Mouse (Mus musculus) C2C12 (cell line): ENCODE measurements around the gene Esyt2. TPM values are rescaled to one million over a fixed set of nuclear protein-coding genes. Genes with fewer than 3 reads are reported as not detected.
"Not testable (repeated sequence)": the region's sequence is repeated elsewhere in the genome, so short reads cannot be mapped to it uniquely, and the experiment has no call there.

Experiments used
- H3K27me3 ChIP-seq: one replicate; pipeline ENCODE4 v1.6.1; 2011; ENCODE audit not compliant: control insufficient read depth, insufficient read depth, insufficient read length
- H3K36me3 ChIP-seq: one replicate; pipeline ENCODE4 v1.6.1; 2011; ENCODE audit not compliant: control insufficient read depth, insufficient read depth
- H3K4me3 ChIP-seq: one replicate; pipeline ENCODE4 v1.5.1; 2011; ENCODE audit warnings: mild to moderate bottlenecking, control low read depth; ENCODE audit not compliant: poor library complexity, insufficient read depth, severe bottlenecking
- H3K79me2 ChIP-seq: one replicate; pipeline ENCODE4 v1.6.1; 2011; ENCODE audit not compliant: control insufficient read depth, insufficient read depth
- H3K79me3 ChIP-seq: one replicate; pipeline ENCODE4 v1.6.1; 2011; ENCODE audit warnings: low read depth, control low read depth
- H3ac ChIP-seq: one replicate; pipeline ENCODE3; 2011; ENCODE audit warnings: low read depth; ENCODE audit not compliant: control insufficient read depth, insufficient read length
- CEBPB ChIP-seq: IDR thresholded peaks from one replicate; pipeline ENCODE4 v1.6.1; 2011; ENCODE audit warnings: low read depth, mild to moderate bottlenecking, control low read depth, moderate library complexity
- CTCF ChIP-seq: IDR thresholded peaks from one replicate; pipeline ENCODE4 v1.5.1; 2011; ENCODE audit not compliant: control insufficient read depth, insufficient read depth, insufficient read length
- FOSL1 ChIP-seq: IDR thresholded peaks from one replicate; pipeline ENCODE4 v1.8.0; 2011; ENCODE audit warnings: mild to moderate bottlenecking, low read length; ENCODE audit not compliant: poor library complexity, insufficient read depth, severe bottlenecking
- MAX ChIP-seq: IDR thresholded peaks from one replicate; pipeline ENCODE4 v1.6.1; 2011; ENCODE audit warnings: mild to moderate bottlenecking, control low read depth
- MYOD1 ChIP-seq: IDR thresholded peaks from one replicate; pipeline ENCODE4 v1.6.1; 2011; ENCODE audit warnings: low read depth; ENCODE audit not compliant: control insufficient read depth, insufficient read length
- MYOG ChIP-seq: IDR thresholded peaks from one replicate; pipeline ENCODE4 v1.6.1; 2011; ENCODE audit not compliant: control insufficient read depth, insufficient read length; ENCODE audit errors: extremely low read depth
- USF1 ChIP-seq: IDR thresholded peaks from one replicate; pipeline ENCODE4 v1.6.1; 2011; ENCODE audit warnings: low read depth, mild to moderate bottlenecking, control low read depth, moderate library complexity
- polyA plus RNA-seq: library from polyadenylated mRNA; unstranded; fragments of >200 nt; fragmentation: generic; extraction: Trizol; gene quantifications from one replicate; pipeline ENCODE4 v1.2.1, GENCODE M21; 2012; ENCODE audit warnings: missing spikeins

Esyt2 gene
- polyA plus RNA-seq, 1 experiment = 19.3 TPM

GRCm38 (mm10) chr12:116264756-116265155 is 16.2 kb upstream of the Esyt2 start:
- Histone ChIP-seq H3K4me3 (no peak overlapping the region), H3K27me3 (no peaks in the 10 kb centered on the region), H3ac (no peak overlapping the region), H3K79me3 (peaks cover 23% of the 10 kb centered on the region), H3K36me3 (no peaks in the 10 kb centered on the region), H3K79me2 (peaks cover 30% of the 10 kb centered on the region)
- no peak for TF ChIP-seq USF1
- TF ChIP-seq FOSL1 = no peak
- no peak for TF ChIP-seq CEBPB
- TF ChIP-seq MYOG = no peak
- TF ChIP-seq MAX = no peak
- TF ChIP-seq CTCF = no peak
- TF ChIP-seq MYOD1 = no peak

DNA sequence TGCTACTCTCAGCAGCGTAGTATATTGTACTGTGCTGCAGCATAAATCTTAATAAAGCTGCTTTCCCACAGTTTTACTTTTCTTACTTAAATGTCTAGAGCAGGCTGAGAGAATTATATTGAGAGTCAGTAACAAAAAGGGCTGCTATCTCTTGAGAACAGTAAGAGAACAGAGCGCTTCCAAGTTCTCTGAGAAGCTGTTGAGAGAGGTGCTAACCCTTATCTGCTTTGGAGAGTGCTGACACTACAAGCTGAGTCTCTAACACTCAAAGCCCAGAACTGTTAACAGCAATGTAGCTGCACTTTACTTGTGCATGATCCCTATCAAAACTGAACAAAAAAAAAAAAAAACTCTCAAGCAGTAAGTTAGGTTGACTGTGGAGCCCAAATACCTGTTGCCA is 15.7 kb upstream of the Esyt2 start:
- no peak overlapping the region for H3K4me3 ChIP-seq
- H3K36me3 ChIP-seq = no peaks in the 10 kb centered on the region
- TF ChIP-seq MYOD1 (no peak), USF1 (no peak), CEBPB (no peak), FOSL1 (no peak), MYOG (no peak), MAX (no peak), CTCF (no peak)
- H3ac ChIP-seq = no peak overlapping the region
- H3K79me3 ChIP-seq = peaks cover 19% of the 10 kb centered on the region
- H3K27me3 ChIP-seq = no peaks in the 10 kb centered on the region
- H3K79me2 ChIP-seq = peaks cover 25% of the 10 kb centered on the region

GRCm38 (mm10) chr12:116269450-116269849 is 11.5 kb upstream of the Esyt2 start:
- H3K79me3 ChIP-seq = no peaks in the 10 kb centered on the region
- H3K36me3 ChIP-seq = no peaks in the 10 kb centered on the region
- no peak overlapping the region for H3K4me3 ChIP-seq
- no peaks in the 10 kb centered on the region for H3K79me2 ChIP-seq
- H3K27me3 ChIP-seq = no peaks in the 10 kb centered on the region
- TF ChIP-seq CTCF = no peak
- TF ChIP-seq CEBPB = no peak
- no peak for TF ChIP-seq MYOD1
- peak; percentile 47 for TF ChIP-seq USF1
- no peak for TF ChIP-seq MYOG
- peak; percentile 88 for TF ChIP-seq MAX
- TF ChIP-seq FOSL1 = peak; percentile 50
- H3ac ChIP-seq = no peak overlapping the region

DNA sequence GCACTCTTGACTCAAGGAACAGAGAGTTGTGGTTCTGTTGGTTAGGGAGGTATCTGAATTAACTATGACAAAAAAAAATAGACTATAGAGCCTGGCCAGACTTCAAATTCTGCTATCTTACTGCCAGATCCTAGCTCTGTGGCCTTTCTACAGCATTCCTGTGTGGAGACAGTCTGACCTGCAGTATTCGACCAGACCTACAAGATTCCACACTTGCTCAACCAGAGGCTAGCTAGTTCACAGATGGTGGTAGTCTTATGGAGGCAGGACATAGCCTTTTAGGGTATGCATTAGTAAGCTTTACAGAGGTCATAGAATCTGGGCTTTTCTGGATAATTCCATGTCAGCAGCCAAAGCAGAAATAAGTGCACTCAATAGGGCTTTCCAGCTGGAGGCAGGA is 10.5 kb upstream of the Esyt2 start:
- TF ChIP-seq CEBPB (no peak), MYOG (no peak), CTCF (no peak), FOSL1 (no peak), USF1 (no peak), MAX (no peak), MYOD1 (no peak)
- no peaks in the 10 kb centered on the region for H3K79me3 ChIP-seq
- H3K27me3 ChIP-seq = no peaks in the 10 kb centered on the region
- H3K79me2 ChIP-seq = no peaks in the 10 kb centered on the region
- no peak overlapping the region for H3ac ChIP-seq
- no peaks in the 10 kb centered on the region for H3K36me3 ChIP-seq
- H3K4me3 ChIP-seq = no peak overlapping the region

GRCm38 (mm10) chr12:116271071-116271470 is 9.9 kb upstream of the Esyt2 start:
- Histone ChIP-seq H3K79me2 (no peaks in the 10 kb centered on the region), H3K36me3 (no peaks in the 10 kb centered on the region), H3K79me3 (no peaks in the 10 kb centered on the region), H3ac (no peak overlapping the region), H3K27me3 (no peaks in the 10 kb centered on the region), H3K4me3 (no peak overlapping the region)
- TF ChIP-seq MAX = no peak
- TF ChIP-seq USF1 = no peak
- TF ChIP-seq MYOD1 = no peak
- no peak for TF ChIP-seq MYOG
- no peak for TF ChIP-seq FOSL1
- TF ChIP-seq CEBPB = no peak
- TF ChIP-seq CTCF = no peak

GRCm38 (mm10) chr12:116273733-116274132 is 7.3 kb upstream of the Esyt2 start:
- Histone ChIP-seq H3ac (no peak overlapping the region), H3K27me3 (no peaks in the 10 kb centered on the region), H3K79me2 (no peaks in the 10 kb centered on the region), H3K4me3 (no peak overlapping the region), H3K79me3 (no peaks in the 10 kb centered on the region), H3K36me3 (no peaks in the 10 kb centered on the region)
- TF ChIP-seq FOSL1 (no peak), CEBPB (no peak), MYOG (no peak), MYOD1 (no peak), USF1 (no peak), CTCF (no peak), MAX (no peak)

- not testable (repeated sequence) for H3ac ChIP-seq, H3K79me2 ChIP-seq, H3K4me3 ChIP-seq, H3K79me3 ChIP-seq, H3K27me3 ChIP-seq, H3K36me3 ChIP-seq
Measured at GRCm38 (mm10) chr12:116275086-116275485, 5.9 kb upstream of the Esyt2 start, which contains the start of gene Gm11027. Gene Gm11027 (plus strand): TSS chr12:116275386.
